Mouse (Mus musculus) right cerebral cortex, postnatal 36 days (tissue): ENCODE results near the gene BC048562.

Source experiments
- DNase-seq, 2 experiments: peaks; one replicate each; pipeline ENCODE4 v3.0.0; 2022; ENCODE audit warnings: low spot score in 2 of 2, mixed read lengths in 1 of 2

BC048562 gene

DNA sequence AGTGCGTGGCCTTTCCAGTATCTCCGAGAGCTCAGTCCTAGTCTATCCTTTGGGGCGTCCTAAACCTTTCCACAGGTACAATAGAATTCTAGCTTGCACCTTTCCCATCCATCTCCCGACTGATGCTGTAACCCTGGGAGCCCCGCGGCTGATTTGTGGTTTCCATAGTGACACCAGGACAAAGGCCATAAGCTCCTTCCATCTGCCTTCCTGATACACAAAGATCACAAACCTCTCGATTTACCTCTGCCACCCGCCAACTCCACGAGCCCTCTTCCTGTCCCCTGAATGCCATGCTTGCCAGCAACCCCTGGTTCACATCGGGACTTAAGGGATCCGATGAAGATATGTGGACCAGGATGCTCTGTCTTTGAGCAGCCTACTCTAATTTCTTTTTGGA, 43.0 kb downstream of the BC048562 start:
- DNase-seq, result no peak

DNA sequence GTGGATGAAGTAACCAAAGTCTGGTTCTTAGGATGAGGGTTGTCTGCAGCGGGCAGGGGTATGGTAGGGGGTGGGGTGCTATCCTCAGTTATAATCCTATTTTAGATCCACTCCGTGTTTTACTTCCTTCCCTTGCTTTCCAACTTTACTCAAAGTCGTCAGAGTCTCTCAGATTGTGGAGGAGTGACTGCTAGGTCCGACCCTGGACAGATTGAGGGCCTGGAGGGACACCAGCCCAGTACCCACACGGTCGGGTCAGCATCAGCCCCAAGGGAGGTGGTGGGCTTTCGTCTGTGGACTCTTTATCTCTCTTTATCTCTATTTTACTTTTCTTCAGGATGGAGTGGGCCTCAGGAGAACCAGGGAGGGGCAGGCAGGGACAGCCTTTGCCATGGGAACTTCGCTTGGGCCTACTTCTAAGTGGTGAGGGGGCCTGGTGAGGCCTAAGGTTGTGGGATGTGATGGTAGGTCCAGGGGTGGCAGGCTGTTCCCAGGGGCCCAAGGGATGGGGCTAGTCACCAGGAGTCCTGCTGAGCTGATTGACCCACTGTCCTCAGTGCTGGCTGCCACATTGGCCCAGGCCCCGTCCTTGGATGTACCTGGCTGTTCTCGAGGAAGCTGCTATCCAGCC, 43.6 kb downstream of the BC048562 start, which contains the start of gene Lamb2:
TSS of gene Lamb2 (plus strand) at position 16 of the 631 bp plus-strand sequence.
- DNase-seq, result no peak

DNA sequence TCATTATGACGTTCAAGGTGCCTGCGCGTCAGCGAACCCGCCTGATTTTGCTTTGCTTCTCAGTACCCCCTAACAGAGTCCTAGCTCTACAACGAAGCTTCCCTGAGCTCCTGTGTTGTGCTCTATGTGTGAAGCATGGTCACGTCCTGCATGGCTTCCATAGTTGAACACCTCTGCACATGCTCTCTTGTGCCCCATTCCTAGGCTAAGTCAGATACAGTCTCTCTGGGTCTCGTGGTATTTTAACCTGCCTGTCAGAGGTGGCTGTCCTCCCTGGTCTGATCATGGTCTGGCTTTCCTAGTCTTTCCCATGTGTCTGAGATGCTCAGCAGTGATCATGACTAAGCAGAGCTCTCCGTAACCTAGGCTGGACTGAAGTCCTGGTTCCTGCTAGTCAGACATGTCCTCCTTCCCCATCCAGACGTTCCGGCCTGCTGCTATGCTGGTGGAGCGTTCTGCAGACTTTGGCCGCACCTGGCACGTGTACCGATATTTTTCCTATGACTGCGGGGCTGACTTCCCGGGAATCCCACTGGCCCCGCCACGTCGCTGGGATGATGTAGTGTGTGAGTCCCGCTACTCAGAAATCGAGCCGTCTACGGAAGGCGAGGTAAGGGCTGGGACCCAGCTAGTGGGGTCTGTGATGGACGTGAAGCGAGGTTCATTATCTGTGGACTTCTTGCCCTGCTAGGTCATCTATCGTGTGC, 44.7 kb downstream of the BC048562 start:
- no peak for DNase-seq

DNA sequence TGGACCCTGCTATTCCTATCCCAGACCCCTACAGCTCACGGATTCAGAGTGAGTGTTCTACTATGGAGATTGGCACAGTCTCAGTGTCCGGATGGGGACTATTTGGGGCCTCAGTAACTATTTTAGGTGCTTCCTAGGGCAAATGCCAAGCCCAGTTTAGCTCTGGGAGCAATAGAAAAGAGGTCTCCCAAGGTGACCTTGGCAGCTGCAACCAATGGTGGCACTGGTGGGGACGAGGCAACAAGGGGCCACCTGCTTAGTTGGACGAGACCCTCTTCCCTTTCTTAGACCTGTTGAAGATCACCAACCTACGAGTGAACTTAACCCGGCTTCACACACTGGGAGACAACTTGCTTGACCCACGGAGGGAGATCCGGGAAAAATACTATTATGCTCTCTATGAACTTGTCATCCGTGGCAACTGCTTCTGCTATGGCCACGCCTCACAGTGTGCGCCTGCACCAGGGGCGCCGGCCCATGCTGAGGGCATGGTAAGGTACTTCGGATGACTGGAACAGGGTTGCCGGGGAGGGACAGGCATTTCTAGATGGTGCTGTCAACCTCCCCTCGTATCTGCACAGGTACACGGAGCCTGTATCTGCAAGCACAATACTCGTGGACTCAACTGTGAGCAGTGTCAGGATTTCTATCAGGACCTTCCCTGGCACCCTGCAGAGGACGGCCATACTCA, 45.4 kb downstream of the BC048562 start:
- DNase-seq, result no peak

- DNase-seq, result no peak
These were observed 46.9 kb downstream of the BC048562 start for GRCm38 (mm10) chr9:108483051-108483790.

GRCm38 (mm10) chr9:108484021-108484420, 47.7 kb downstream of the BC048562 start:
- no peak for DNase-seq

DNA sequence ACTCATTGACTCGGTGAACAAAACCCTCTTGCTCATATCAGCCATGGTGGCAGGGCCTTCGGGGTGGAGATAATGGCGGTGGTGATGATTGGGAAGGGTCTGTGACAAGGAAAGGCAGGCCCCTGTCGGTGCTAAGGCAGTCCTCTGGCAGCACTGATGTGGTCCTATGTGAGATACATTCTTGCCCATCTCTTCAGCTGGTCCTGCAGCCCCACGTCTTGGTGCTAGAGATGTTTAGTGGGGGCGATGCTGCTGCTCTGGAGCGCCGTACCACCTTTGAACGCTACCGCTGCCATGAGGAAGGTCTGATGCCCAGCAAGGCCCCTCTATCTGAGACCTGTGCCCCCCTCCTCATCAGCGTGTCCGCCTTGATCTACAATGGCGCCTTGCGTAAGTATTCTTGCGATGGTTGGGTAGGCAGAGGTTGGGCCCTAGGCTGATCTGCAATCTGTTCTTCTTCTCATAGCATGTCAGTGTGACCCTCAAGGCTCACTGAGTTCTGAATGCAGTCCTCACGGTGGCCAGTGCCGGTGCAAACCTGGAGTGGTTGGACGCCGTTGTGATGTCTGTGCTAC, 49.1 kb downstream of the BC048562 start:
- DNase-seq, result no peak

DNA sequence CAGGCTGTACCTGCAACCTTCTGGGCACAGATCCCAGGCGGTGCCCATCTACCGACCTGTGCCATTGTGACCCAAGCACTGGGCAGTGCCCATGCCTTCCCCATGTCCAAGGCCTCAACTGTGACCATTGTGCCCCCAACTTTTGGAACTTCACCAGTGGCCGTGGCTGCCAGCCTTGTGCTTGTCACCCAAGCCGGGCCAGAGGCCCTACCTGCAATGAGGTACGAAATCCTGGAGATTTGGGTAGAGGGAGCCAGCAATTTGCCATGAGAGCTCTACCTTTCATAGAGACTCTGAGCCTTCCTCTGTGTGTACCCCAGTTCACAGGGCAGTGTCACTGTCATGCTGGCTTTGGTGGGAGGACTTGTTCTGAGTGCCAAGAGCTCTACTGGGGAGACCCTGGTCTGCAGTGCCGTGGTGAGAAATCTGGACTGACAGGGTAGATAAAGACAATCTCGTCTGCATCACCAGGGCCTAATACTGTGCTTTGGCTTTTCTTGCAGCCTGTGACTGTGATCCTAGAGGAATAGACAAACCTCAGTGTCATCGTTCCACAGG, 50.8 kb downstream of the BC048562 start:
- no peak for DNase-seq

DNA sequence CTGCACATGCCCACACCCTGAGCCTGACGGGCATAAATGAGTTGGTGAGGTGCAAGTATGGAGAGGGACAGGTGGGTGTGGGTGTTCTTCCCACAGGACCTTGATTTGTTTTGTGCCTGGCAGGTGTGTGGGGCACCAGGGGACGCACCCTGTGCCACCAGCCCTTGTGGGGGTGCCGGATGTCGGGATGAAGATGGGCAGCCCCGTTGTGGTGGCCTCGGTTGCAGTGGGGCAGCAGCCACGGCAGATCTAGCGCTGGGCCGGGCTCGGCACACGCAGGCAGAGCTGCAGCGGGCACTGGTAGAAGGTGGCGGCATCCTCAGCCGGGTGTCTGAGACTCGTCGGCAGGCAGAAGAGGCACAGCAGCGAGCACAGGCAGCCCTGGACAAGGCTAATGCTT, 52.1 kb downstream of the BC048562 start:
- no peak for DNase-seq

GRCm38 (mm10) chr9:108489215-108489614, 52.9 kb downstream of the BC048562 start:
- DNase-seq, result no peak

GRCm38 (mm10) chr9:108489702-108490558, 53.6 kb downstream of the BC048562 start:
- DNase-seq, result no peak

- DNase-seq, result peak; percentile 96 to 97
These were observed 54.4 kb downstream of the BC048562 start, which contains the start of gene Usp19 for GRCm38 (mm10) chr9:108490559-108491285. Usp19 (plus strand) TSS chr9:108490602.

GRCm38 (mm10) chr9:108491286-108491580, 55.0 kb downstream of the BC048562 start:
- DNase-seq, result no peak

DNA sequence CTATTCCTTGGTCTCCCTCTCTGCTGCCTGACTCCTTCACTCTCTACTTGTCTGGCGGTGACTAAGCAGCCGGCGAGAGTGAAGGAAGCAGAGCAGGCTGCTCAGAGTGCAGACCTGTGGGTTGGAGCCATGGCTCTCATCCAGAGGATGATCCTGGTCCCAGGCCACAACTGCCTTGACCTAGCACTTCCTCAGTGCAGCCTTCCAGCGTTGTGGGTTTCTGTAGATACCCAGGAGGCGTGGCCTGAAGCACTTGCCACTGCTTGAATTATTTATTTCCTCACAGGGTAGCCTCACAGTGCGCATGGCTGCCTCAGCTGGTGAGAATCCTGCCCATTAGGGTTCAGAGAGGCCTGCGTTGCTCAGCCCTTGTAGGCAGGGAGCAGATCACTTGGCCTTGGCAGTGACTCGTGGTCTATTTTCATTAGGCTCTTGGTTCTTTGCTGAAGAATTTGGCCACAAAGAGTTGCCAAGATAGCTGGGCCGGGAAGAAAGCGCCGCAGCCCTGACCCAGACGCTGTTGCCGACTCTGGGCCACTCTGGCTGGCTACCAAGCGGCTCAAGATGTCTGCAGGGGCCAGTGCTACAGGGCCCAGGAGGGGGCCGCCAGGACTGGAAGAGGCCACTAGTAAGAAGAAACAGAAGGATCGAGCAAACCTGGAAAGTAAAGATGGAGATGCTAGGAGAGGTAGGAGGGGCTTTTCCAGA, 55.9 kb downstream of the BC048562 start:
- no peak for DNase-seq

DNA sequence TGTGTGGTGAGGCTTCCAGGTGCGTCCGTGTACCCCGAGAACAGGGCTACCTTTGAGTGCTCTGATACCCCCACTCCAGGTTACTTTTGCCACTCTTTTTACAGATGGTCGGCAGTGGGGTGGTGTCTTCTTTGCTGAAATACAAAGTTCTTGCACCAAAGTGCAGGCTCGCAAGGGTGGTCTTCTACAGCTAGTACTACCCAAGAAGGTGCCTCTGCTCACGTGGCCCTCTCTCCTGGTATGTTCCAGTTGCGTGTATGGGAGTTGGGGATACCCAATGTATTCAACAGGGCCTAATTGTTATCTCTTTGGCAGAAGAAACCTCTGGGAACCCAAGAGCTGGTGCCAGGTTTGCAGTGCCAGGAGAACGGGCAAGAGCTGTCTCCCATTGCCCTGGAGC, 57.0 kb downstream of the BC048562 start:
- no peak for DNase-seq

DNA sequence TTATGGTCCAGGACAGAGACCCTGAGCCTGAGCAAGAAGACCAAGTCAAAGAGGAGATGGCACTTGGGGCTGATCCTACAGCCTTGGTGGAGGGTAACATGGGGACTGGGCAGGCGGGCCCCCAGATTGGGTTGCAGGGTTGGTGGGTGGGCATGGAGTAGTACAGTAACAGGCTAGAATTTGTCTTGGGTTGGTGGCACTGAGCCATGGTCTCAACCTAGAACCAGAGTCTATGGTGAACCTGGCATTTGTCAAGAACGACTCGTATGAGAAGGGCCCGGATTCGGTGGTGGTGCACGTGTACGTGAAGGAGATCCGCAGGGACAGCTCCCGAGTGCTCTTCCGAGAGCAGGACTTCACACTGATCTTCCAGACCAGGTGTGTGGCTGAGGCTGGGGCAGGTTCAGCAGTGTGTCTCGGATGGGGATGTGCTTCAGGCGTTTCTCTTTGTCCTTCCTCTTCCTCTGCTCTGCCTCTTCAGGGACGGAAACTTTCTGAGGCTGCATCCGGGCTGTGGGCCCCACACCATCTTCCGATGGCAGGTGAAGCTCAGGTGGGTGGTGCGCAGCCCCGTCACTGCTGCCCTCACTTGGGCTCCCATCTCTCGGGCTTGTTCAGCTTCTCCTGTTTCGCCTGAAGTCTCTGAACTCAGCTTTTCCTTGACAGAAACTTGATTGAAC, 58.0 kb downstream of the BC048562 start:
- DNase-seq, result no peak

GRCm38 (mm10) chr9:108494905-108495304, 58.6 kb downstream of the BC048562 start:
- no peak for DNase-seq
